Mouse (Mus musculus): ENCODE results near the gene Klhdc9. TPM values are rescaled to one million over a fixed set of nuclear protein-coding genes. Genes with fewer than 3 reads are reported as not detected.
A peak's percentile ranks its signal among the peaks of the same experiment; 100 is the strongest.

Klhdc9 gene
- polyA plus RNA-seq, 1 experiment from 2014 or later = 2.7 TPM

- H3K27me3 ChIP-seq (ENCODE audit: poor library complexity, severe bottlenecking) = no peaks in the 10 kb centered on the region
- H3K27ac ChIP-seq = no peak overlapping the region
- H3K9me3 ChIP-seq = no peaks in the 10 kb centered on the region
- DNase-seq (ENCODE audit: extremely low spot score, low spot score) = no peak
- no peak overlapping the region for H3K4me3 ChIP-seq
- 0 out of 2 replicates have a peak, but pooled peaks cover 5% of the 10 kb centered on the region for H3K4me1 ChIP-seq
- peaks cover 8% of the 10 kb centered on the region; the same call in 1 of the 2 replicates for H3K36me3 ChIP-seq (replicated peaks)
- 75% methylated on average over 1 of the region's 1 CpGs for WGBS
Measured at GRCm38 (mm10) chr1:171322012-171322411, 38.6 kb downstream of the Klhdc9 start.

- no peak overlapping the region for H3K4me3 ChIP-seq
- DNase-seq (ENCODE audit: extremely low spot score, low spot score) = no peak
Measured at GRCm38 (mm10) chr1:171321415-171321814, 39.2 kb downstream of the Klhdc9 start.

GRCm38 (mm10) chr1:171320151-171320550 lies 40.4 kb downstream of the Klhdc9 start:
- H3K36me3 ChIP-seq (replicated peaks) = no peaks in the 10 kb centered on the region
- no peak for DNase-seq (ENCODE audit: extremely low spot score, low spot score)
- H3K27me3 ChIP-seq (ENCODE audit: poor library complexity, severe bottlenecking) = no peaks in the 10 kb centered on the region
- 16% methylated on average over 5 of the region's 5 CpGs for WGBS
- peak overlapping the region; percentile 31 for H3K4me3 ChIP-seq
- H3K27ac ChIP-seq = no peak overlapping the region
- no peaks in the 10 kb centered on the region for H3K9me3 ChIP-seq
- 0 out of 2 replicates have a peak, but pooled peaks cover 5% of the 10 kb centered on the region for H3K4me1 ChIP-seq

More at GRCm38 (mm10) chr1:171321415-171321814, 39.2 kb downstream of the Klhdc9 start:
- Histone ChIP-seq H3K9me3 (no peaks in the 10 kb centered on the region), H3K27ac (no peak overlapping the region), H3K36me3 (replicated peaks) (peaks cover 8% of the 10 kb centered on the region; the same call in 1 of the 2 replicates), H3K27me3 (ENCODE audit: poor library complexity, severe bottlenecking) (no peaks in the 10 kb centered on the region), H3K4me1 (0 out of 2 replicates have a peak, but pooled peaks cover 5% of the 10 kb centered on the region)

GRCm38 (mm10) chr1:171319748-171320147 lies 40.9 kb downstream of the Klhdc9 start:
- no peaks in the 10 kb centered on the region for H3K36me3 ChIP-seq (replicated peaks)
- no peaks in the 10 kb centered on the region for H3K27me3 ChIP-seq (ENCODE audit: poor library complexity, severe bottlenecking)
- DNase-seq (ENCODE audit: extremely low spot score, low spot score) = no peak
- peak overlapping the region; percentile 31 for H3K4me3 ChIP-seq
- no peaks in the 10 kb centered on the region for H3K9me3 ChIP-seq
- 0 out of 2 replicates have a peak, but pooled peaks cover 5% of the 10 kb centered on the region for H3K4me1 ChIP-seq
- H3K27ac ChIP-seq = no peak overlapping the region
- 12% methylated on average over 7 of the region's 7 CpGs for WGBS

GRCm38 (mm10) chr1:171309321-171309720 lies 51.3 kb downstream of the Klhdc9 start:
- no peak overlapping the region for H3K27ac ChIP-seq
- no peak for DNase-seq (ENCODE audit: extremely low spot score, low spot score)

More at GRCm38 (mm10) chr1:171309321-171309720, 51.3 kb downstream of the Klhdc9 start:
- H3K4me1 ChIP-seq = no peaks in the 10 kb centered on the region
- 77% methylated on average over 2 of the region's 2 CpGs for WGBS
- H3K27me3 ChIP-seq (ENCODE audit: poor library complexity, severe bottlenecking) = 0 out of 2 replicates have a peak, but pooled peaks cover 4% of the 10 kb centered on the region
- no peaks in the 10 kb centered on the region for H3K36me3 ChIP-seq (replicated peaks)
- H3K4me3 ChIP-seq = no peak overlapping the region
- no peaks in the 10 kb centered on the region for H3K9me3 ChIP-seq

Other genes starting within 250 kb of the Klhdc9 start
- gene Cfap126, start 246.9 kb downstream of the Klhdc9 start, polyA plus RNA-seq (2016; fragmentation: Nextera tagmentation; extraction: Ambion mirVana) = 2.2 and 2.8 TPM in 2 replicates
- gene Sdhc, start 210.2 kb downstream of the Klhdc9 start, polyA plus RNA-seq (2016; fragmentation: Nextera tagmentation; extraction: Ambion mirVana) = 266 and 273 TPM in 2 replicates
- 0.16 and 0.22 TPM in 2 replicates for gene Mpz, start 210.1 kb downstream of the Klhdc9 start, polyA plus RNA-seq (2016; fragmentation: Nextera tagmentation; extraction: Ambion mirVana)
- 5.4 and 7.3 TPM in 2 replicates for gene Pcp4l1, start 164.5 kb downstream of the Klhdc9 start, polyA plus RNA-seq (2016; fragmentation: Nextera tagmentation; extraction: Ambion mirVana)
- 0.12 and 0.24 TPM in 2 replicates for gene Nr1i3, start 146.8 kb downstream of the Klhdc9 start, polyA plus RNA-seq (2016; fragmentation: Nextera tagmentation; extraction: Ambion mirVana)
- gene Tomm40l, start 138.3 kb downstream of the Klhdc9 start, polyA plus RNA-seq (2016; fragmentation: Nextera tagmentation; extraction: Ambion mirVana) = 31.0 and 37.2 TPM in 2 replicates
- gene Apoa2, start 135.7 kb downstream of the Klhdc9 start, polyA plus RNA-seq (2016; fragmentation: Nextera tagmentation; extraction: Ambion mirVana) = 2.9 and 4.2 TPM in 2 replicates
- gene Fcer1g, start 126.4 kb downstream of the Klhdc9 start, polyA plus RNA-seq (2016; fragmentation: Nextera tagmentation; extraction: Ambion mirVana) = 12.0 and 12.1 TPM in 2 replicates
- 9.3 and 10.8 TPM in 2 replicates for gene Adamts4, start 110.4 kb downstream of the Klhdc9 start, polyA plus RNA-seq (2016; fragmentation: Nextera tagmentation; extraction: Ambion mirVana)
- 270 and 274 TPM in 2 replicates for gene Ndufs2, start 109.4 kb downstream of the Klhdc9 start, polyA plus RNA-seq (2016; fragmentation: Nextera tagmentation; extraction: Ambion mirVana)
- gene B4galt3, start 90.5 kb downstream of the Klhdc9 start, polyA plus RNA-seq (2016; fragmentation: Nextera tagmentation; extraction: Ambion mirVana) = 60.5 and 65.2 TPM in 2 replicates
- gene Ppox, start 79.6 kb downstream of the Klhdc9 start, polyA plus RNA-seq (2016; fragmentation: Nextera tagmentation; extraction: Ambion mirVana) = 51.5 and 58.0 TPM in 2 replicates
- 94.1 and 95.9 TPM in 2 replicates for gene Usp21, start 72.8 kb downstream of the Klhdc9 start, polyA plus RNA-seq (2016; fragmentation: Nextera tagmentation; extraction: Ambion mirVana)
- gene Ufc1, start 65.8 kb downstream of the Klhdc9 start, polyA plus RNA-seq (2016; fragmentation: Nextera tagmentation; extraction: Ambion mirVana) = 94.3 and 98.6 TPM in 2 replicates
- 41.8 and 46.5 TPM in 2 replicates for gene Dedd, start 31.7 kb downstream of the Klhdc9 start, polyA plus RNA-seq (2016; fragmentation: Nextera tagmentation; extraction: Ambion mirVana)
- 37.1 and 38.0 TPM in 2 replicates for gene Nit1, start 15.2 kb downstream of the Klhdc9 start, polyA plus RNA-seq (2016; fragmentation: Nextera tagmentation; extraction: Ambion mirVana)
- gene Pfdn2, start 15.1 kb downstream of the Klhdc9 start, polyA plus RNA-seq (2016; fragmentation: Nextera tagmentation; extraction: Ambion mirVana) = 158 and 159 TPM in 2 replicates
- gene Nectin4, start 9.3 kb upstream of the Klhdc9 start, polyA plus RNA-seq (2016; fragmentation: Nextera tagmentation; extraction: Ambion mirVana) = 0.92 and 0.94 TPM in 2 replicates
- gene Arhgap30, start 28.2 kb upstream of the Klhdc9 start, polyA plus RNA-seq (2016; fragmentation: Nextera tagmentation; extraction: Ambion mirVana) = 0.74 and 0.91 TPM in 2 replicates
- 128 and 132 TPM in 2 replicates for gene Usf1, start 50.5 kb upstream of the Klhdc9 start, polyA plus RNA-seq (2016; fragmentation: Nextera tagmentation; extraction: Ambion mirVana)
- 6.1 and 6.5 TPM in 2 replicates for gene Tstd1, start 58.1 kb upstream of the Klhdc9 start, polyA plus RNA-seq (2016; fragmentation: Nextera tagmentation; extraction: Ambion mirVana)
- 16.2 and 16.5 TPM in 2 replicates for gene F11r, start 76.7 kb upstream of the Klhdc9 start, polyA plus RNA-seq (2016; fragmentation: Nextera tagmentation; extraction: Ambion mirVana)
- gene Alyref2, start 142.7 kb upstream of the Klhdc9 start, polyA plus RNA-seq (2016; fragmentation: Nextera tagmentation; extraction: Ambion mirVana) = 8.0 and 8.5 TPM in 2 replicates
- not detected in 2 replicates for gene Itln1, start 174.5 kb upstream of the Klhdc9 start, polyA plus RNA-seq (2016; fragmentation: Nextera tagmentation; extraction: Ambion mirVana)
- gene Cd244a, start 198.4 kb upstream of the Klhdc9 start, polyA plus RNA-seq (2016; fragmentation: Nextera tagmentation; extraction: Ambion mirVana) = not detected in 2 replicates
- gene Ly9, start 246.6 kb upstream of the Klhdc9 start, polyA plus RNA-seq (2016; fragmentation: Nextera tagmentation; extraction: Ambion mirVana) = not detected in 2 replicates